Comparison of ENCODE assay signal across 8 mouse cellular contexts in genomic region chr5:77468467-77468866, GRCm38 (mm10).
DNase-seq lines count a peak whose midpoint lies in the region; ATAC-seq and TF ChIP-seq lines count a peak whose summit lies in the region.

No protein-coding gene starts in this region.

- peak; percentile 62 to 70 for DNase-seq in left cerebral cortex, postnatal 14 days (ENCODE audit: low spot score in 2 of 2)
- no peak for DNase-seq in left cerebral cortex, adult 11 months (ENCODE audit: low spot score)
- peak; percentile 76 for DNase-seq in R1 (ENCODE audit: low read depth, low spot score)
- DNase-seq in cerebellum, postnatal 10 days: peak; percentile 66 to 74
- DNase-seq in heart, adult 9 months (ENCODE audit: low spot score in 2 of 2): peak; percentile 52 to 77
- peak; percentile 81 for DNase-seq in liver, postnatal 0 days
- peak; percentile 62 to 86 for DNase-seq in spleen, adult 18-20 months
- no peak for DNase-seq in forebrain, embryonic 14.5 days (ENCODE audit: low spot score)

- ATAC-seq in liver, postnatal 0 days: no peak
- no peak for ATAC-seq in forebrain, embryonic 14.5 days

- no peaks in the 10 kb centered on the region for H3K36me3 ChIP-seq in liver, postnatal 0 days (replicated peaks; ENCODE audit: insufficient read depth, low read length)
- H3K36me3 ChIP-seq in forebrain, embryonic 14.5 days (ENCODE audit: control insufficient read depth, insufficient read depth, low read length): no peaks in the 10 kb centered on the region

- no peak overlapping the region for H3K9ac ChIP-seq in liver, postnatal 0 days (replicated peaks)
- H3K9ac ChIP-seq in forebrain, embryonic 14.5 days (ENCODE audit: low read length): no peak overlapping the region

- peak; percentile 94 for TF ChIP-seq CTCF in liver, postnatal 0 days (IDR thresholded peaks at IDR 0.05; ENCODE audit: low read depth)

- 42% methylated on average over 15 of the region's 15 CpGs for WGBS in liver, postnatal 0 days (ENCODE audit: insufficient replicate concordance)
- WGBS in forebrain, embryonic 14.5 days: 66% methylated on average over 15 of the region's 15 CpGs

- H3K4me1 ChIP-seq in liver, postnatal 0 days (ENCODE audit: insufficient read depth): no peaks in the 10 kb centered on the region
- no peaks in the 10 kb centered on the region for H3K4me1 ChIP-seq in forebrain, embryonic 14.5 days (ENCODE audit: control insufficient read depth, insufficient read depth, low read length)

- no peak overlapping the region for H3K27ac ChIP-seq in liver, postnatal 0 days (ENCODE audit: low read depth)
- no peak overlapping the region for H3K27ac ChIP-seq in forebrain, embryonic 14.5 days (ENCODE audit: low read depth, low read length)

- intact Hi-C loops in left cerebral cortex, postnatal 14 days (cut with DNase I): no loop called here

- H3K4me2 ChIP-seq in liver, postnatal 0 days (ENCODE audit: low read depth, low read length): no peak overlapping the region
- H3K4me2 ChIP-seq in forebrain, embryonic 14.5 days (ENCODE audit: low read length): no peak overlapping the region

- no peak overlapping the region for H3K4me3 ChIP-seq in liver, postnatal 0 days (ENCODE audit: low read depth, low read length)
- H3K4me3 ChIP-seq in forebrain, embryonic 14.5 days (ENCODE audit: low read depth, low read length): no peak overlapping the region

- TF ChIP-seq EP300 in liver, postnatal 0 days (IDR thresholded peaks at IDR 0.05; ENCODE audit: low read depth): no peak

- no peaks in the 10 kb centered on the region for H3K9me3 ChIP-seq in liver, postnatal 0 days (ENCODE audit: low read length)
- H3K9me3 ChIP-seq in forebrain, embryonic 14.5 days (replicated peaks; ENCODE audit: control insufficient read depth, low read length): no peaks in the 10 kb centered on the region

- H3K27me3 ChIP-seq in liver, postnatal 0 days (ENCODE audit: insufficient read depth, low read length): no peaks in the 10 kb centered on the region
- H3K27me3 ChIP-seq in forebrain, embryonic 14.5 days (replicated peaks; ENCODE audit: control insufficient read depth, insufficient read depth, low read length): no peaks in the 10 kb centered on the region

Comparison
In these comparisons a context has a peak if more than half of its experiments do, and no peak if none do; other contexts are left out.
1. DNase-seq: peak in left cerebral cortex, postnatal 14 days (2 of 2), R1 (single experiment), cerebellum, postnatal 10 days (2 of 2), heart, adult 9 months (2 of 2), liver, postnatal 0 days (single experiment) and spleen, adult 18-20 months (2 of 2); none in left cerebral cortex, adult 11 months (single experiment) and forebrain, embryonic 14.5 days (single experiment).